Mouse (Mus musculus) gonadal fat pad, adult 2 months (tissue): ENCODE results near the gene Hsp90b1. TPM values are rescaled to one million over a fixed set of nuclear protein-coding genes. Genes with fewer than 3 reads are reported as not detected.

Experiments
- polyA plus RNA-seq: library from polyadenylated mRNA; depleted of rRNA; stranded (reverse); fragments of >200 nt; gene quantifications from 2 replicates; pipeline ENCODE4 v1.2.3, GENCODE M21; 2012; rRNA removed

Hsp90b1 gene
- polyA plus RNA-seq, 1 experiment = 119 TPM

Other genes starting within 250 kb of the Hsp90b1 start
- gene Syn3, start 206.6 kb downstream of the Hsp90b1 start, polyA plus RNA-seq = 1.5 and 2.2 TPM in 2 replicates
- 2.0 and 2.1 TPM in 2 replicates for gene Ttc41, start 302 bp upstream of the Hsp90b1 start, polyA plus RNA-seq
- not detected in 2 replicates for gene Gm49358, start 58.5 kb upstream of the Hsp90b1 start, polyA plus RNA-seq
- gene Nt5dc3, start 73.5 kb upstream of the Hsp90b1 start, polyA plus RNA-seq = 15.5 and 19.5 TPM in 2 replicates